Comparison of ENCODE assay signal across 12 mouse cellular contexts in genomic region chr16:57582008-57582407, GRCm38 (mm10). TPM values are rescaled to one million over a fixed set of nuclear protein-coding genes. Genes with fewer than 3 reads are reported as not detected.
DNase-seq lines count a peak whose midpoint lies in the region; ATAC-seq and TF ChIP-seq lines count a peak whose summit lies in the region.
"Had no signal": no experiment of that assay in that cellular context is flagged by ENCODE, and none has a peak within 500 bp of the region (broad histone marks: within the 10 kb centered on the region; RNA-seq: fewer than 3 reads in every experiment).

No protein-coding gene starts in this region.

- H3K4me1 ChIP-seq in heart, adult 2 months (ENCODE audit: control insufficient read depth, insufficient read depth, low read length): peaks cover 11% of the 10 kb centered on the region
- H3K4me1 ChIP-seq in heart, embryonic 10.5 days: peaks cover 5% of the 10 kb centered on the region; the same call in 1 of the 2 replicates
- H3K4me1 ChIP-seq in heart, embryonic 12.5 days (replicated peaks): 0 out of 2 replicates have a peak, but pooled peaks cover 12% of the 10 kb centered on the region
- no peaks in the 10 kb centered on the region for H3K4me1 ChIP-seq in midbrain, embryonic 16.5 days (ENCODE audit: control insufficient read depth, insufficient read depth, low read length)
- H3K4me1 ChIP-seq: hindbrain, embryonic 12.5 days had no signal

- H3K79me2 ChIP-seq in heart, adult 2 months (replicated peaks; ENCODE audit: control insufficient read depth, insufficient read depth, low read length): no peaks in the 10 kb centered on the region

- intact Hi-C loops in heart, adult 2 months (cut with DNase I): no loop called here

- no peak overlapping the region for H3K4me2 ChIP-seq in heart, embryonic 12.5 days
- no peak overlapping the region for H3K4me2 ChIP-seq in midbrain, embryonic 16.5 days (ENCODE audit: low read length)
- H3K4me2 ChIP-seq: hindbrain, embryonic 12.5 days had no signal

- peak; percentile 84 for TF ChIP-seq EP300 in heart, adult 2 months (IDR thresholded peaks at IDR 0.05; ENCODE audit: insufficient read depth, low read depth, low read length)

- H3K4me3 ChIP-seq in heart, adult 2 months: no peak overlapping the region
- H3K4me3 ChIP-seq in heart, embryonic 10.5 days: no peak overlapping the region
- H3K4me3 ChIP-seq in heart, embryonic 12.5 days: no peak overlapping the region
- H3K4me3 ChIP-seq in midbrain, embryonic 16.5 days (ENCODE audit: low read depth, low read length): no peak overlapping the region
- H3K4me3 ChIP-seq: hindbrain, embryonic 12.5 days had no signal

- H3K27ac ChIP-seq in heart, adult 2 months: peak overlapping the region; percentile 56
- H3K27ac ChIP-seq in heart, embryonic 10.5 days: no peak overlapping the region
- no peak overlapping the region for H3K27ac ChIP-seq in heart, embryonic 12.5 days (ENCODE audit: poor library complexity, severe bottlenecking)
- no peak overlapping the region for H3K27ac ChIP-seq in midbrain, embryonic 16.5 days (ENCODE audit: low read length)
- H3K27ac ChIP-seq: hindbrain, embryonic 12.5 days; macrophage had no signal

- peak; percentile 39; the same call in 1 of the 2 replicates for ATAC-seq in heart, embryonic 12.5 days (ENCODE audit: insufficient number of reproducible peaks, low FRiP score)
- no peak for ATAC-seq in midbrain, embryonic 16.5 days

- peaks cover 27% of the 10 kb centered on the region for H3K36me3 ChIP-seq in heart, adult 2 months (ENCODE audit: control insufficient read depth, insufficient read depth, low read length)
- no peaks in the 10 kb centered on the region for H3K36me3 ChIP-seq in heart, embryonic 10.5 days
- no peaks in the 10 kb centered on the region for H3K36me3 ChIP-seq in heart, embryonic 12.5 days
- H3K36me3 ChIP-seq in midbrain, embryonic 16.5 days (ENCODE audit: control insufficient read depth, insufficient read depth, low read length): no peaks in the 10 kb centered on the region
- H3K36me3 ChIP-seq: hindbrain, embryonic 12.5 days had no signal

- TF ChIP-seq POLR2A in heart, adult 2 months (IDR thresholded peaks at IDR 0.05; ENCODE audit: insufficient read depth, low read depth, low read length): 0 out of 2 replicates have a peak, but pooled peaks have one; percentile 11

- no peak for TF ChIP-seq CTCF in heart, adult 2 months (IDR thresholded peaks at IDR 0.05)

- no peak overlapping the region for H3K9ac ChIP-seq in heart, adult 2 months (ENCODE audit: low read depth, low read length)
- no peak overlapping the region for H3K9ac ChIP-seq in heart, embryonic 12.5 days
- H3K9ac ChIP-seq in midbrain, embryonic 16.5 days (ENCODE audit: low read depth, low read length): no peak overlapping the region
- H3K9ac ChIP-seq: hindbrain, embryonic 12.5 days had no signal

- whole genome bisulfite sequencing in heart, adult 2 months: 34% methylated on average over 2 of the region's 2 CpGs
- 70% methylated on average over 2 of the region's 2 CpGs for WGBS in heart, embryonic 10.5 days
- 54% methylated on average over 2 of the region's 2 CpGs for WGBS in heart, embryonic 12.5 days
- 90% methylated on average over 2 of the region's 2 CpGs for WGBS in midbrain, embryonic 16.5 days

- no peaks in the 10 kb centered on the region for H3K27me3 ChIP-seq in heart, adult 2 months (ENCODE audit: control insufficient read depth, insufficient read depth, low read length)
- no peaks in the 10 kb centered on the region for H3K27me3 ChIP-seq in heart, embryonic 10.5 days (ENCODE audit: insufficient read depth, poor library complexity, severe bottlenecking)
- no peaks in the 10 kb centered on the region for H3K27me3 ChIP-seq in heart, embryonic 12.5 days (replicated peaks)
- no peaks in the 10 kb centered on the region for H3K27me3 ChIP-seq in midbrain, embryonic 16.5 days (ENCODE audit: control insufficient read depth, insufficient read depth, low read depth, low read length)
- H3K27me3 ChIP-seq: CH12.LX; hindbrain, embryonic 12.5 days had no signal

- H3K9me3 ChIP-seq in heart, embryonic 10.5 days: no peaks in the 10 kb centered on the region
- H3K9me3 ChIP-seq in heart, embryonic 12.5 days (replicated peaks): no peaks in the 10 kb centered on the region
- no peaks in the 10 kb centered on the region for H3K9me3 ChIP-seq in midbrain, embryonic 16.5 days (replicated peaks; ENCODE audit: control insufficient read depth, low read length, poor library complexity, severe bottlenecking)
- H3K9me3 ChIP-seq: hindbrain, embryonic 12.5 days had no signal

- no peak for DNase-seq in heart, adult 2 months
- DNase-seq in heart, embryonic 10.5 days (ENCODE audit: low spot score): no peak
- peak; percentile 66 for DNase-seq in kidney, adult 9 months
- DNase-seq in lung, postnatal 25 days (ENCODE audit: low spot score): peak; percentile 61
- DNase-seq in thymus, postnatal 36 days: no peak
- DNase-seq: cerebellum, postnatal 25 days; thymus, postnatal 25 days had no signal

RNA-seq across cellular contexts. Expression of gene Cmss1, which starts 24.7 kb away (rescaled TPM):
- total RNA-seq in heart, adult 2 months (2021): 10 to 100 TPM; 66.9 to 74.3 TPM
- 17.6 and 30.2 TPM in 2 replicates for polyA plus RNA-seq in heart, adult 2 months (2012; rRNA removed)
- 36.2 and 43.7 TPM in 2 replicates for polyA plus RNA-seq in heart, embryonic 10.5 days (2016; fragmentation: Nextera tagmentation; extraction: Ambion mirVana)
- 27.5 and 30.1 TPM in 2 replicates for polyA plus RNA-seq in heart, embryonic 12.5 days (2016; fragmentation: Nextera tagmentation; extraction: Ambion mirVana)
- polyA plus RNA-seq in midbrain, embryonic 16.5 days (2015; fragmentation: Nextera tagmentation; extraction: Ambion mirVana): 36.2 and 37.4 TPM in 2 replicates

Comparison
In these comparisons a context has a peak if more than half of its experiments do, and no peak if none do; other contexts are left out.
1. DNase-seq: peak in kidney, adult 9 months (single experiment) and lung, postnatal 25 days (single experiment); none in heart, adult 2 months (0 of 2), heart, embryonic 10.5 days (single experiment) and thymus, postnatal 36 days (0 of 2).